Mouse (Mus musculus) adrenal gland, postnatal 10 days (tissue): ENCODE measurements at regions not wholly inside any gene's neighbourhood (a gene's known extent, or its start where the extent isn't known, plus 50 kb on each side); places are given as distances from the start of the nearest gene placed in this dataset.

Source experiments
- DNase-seq: peaks from one replicate; pipeline ENCODE4 v3.0.0; 2021; ENCODE audit warnings: mixed read lengths

- no peak for DNase-seq
Observed at GRCm38 (mm10) chr17:49219512-49220197, 208.5 kb upstream of the Mocs1 start.

GRCm38 (mm10) chr17:49223212-49223611 is 204.9 kb upstream of the Mocs1 start:
- no peak for DNase-seq

- DNase-seq, result no peak
Observed at GRCm38 (mm10) chr17:49223651-49224050, 204.5 kb upstream of the Mocs1 start.

- DNase-seq, result no peak
Observed at GRCm38 (mm10) chr17:49225255-49226015, 202.7 kb upstream of the Mocs1 start.

GRCm38 (mm10) chr17:49226016-49226400 is 202.2 kb upstream of the Mocs1 start:
- no peak for DNase-seq

GRCm38 (mm10) chr17:49231287-49231686 is 196.9 kb upstream of the Mocs1 start:
- no peak for DNase-seq

- DNase-seq, result no peak
Observed at GRCm38 (mm10) chr17:49240097-49240496, 188.1 kb upstream of the Mocs1 start.

- peak; percentile 79 for DNase-seq
Observed at GRCm38 (mm10) chr17:49243419-49243818, 184.7 kb upstream of the Mocs1 start.

GRCm38 (mm10) chr17:49245013-49245412 is 183.1 kb upstream of the Mocs1 start:
- DNase-seq, result no peak

- DNase-seq, result no peak
Observed at GRCm38 (mm10) chr17:49247215-49247614, 180.9 kb upstream of the Mocs1 start.

GRCm38 (mm10) chr17:49250726-49251537 is 177.2 kb upstream of the Mocs1 start:
- DNase-seq, result no peak

- DNase-seq, result no peak
Observed at GRCm38 (mm10) chr17:49252271-49252670, 175.9 kb upstream of the Mocs1 start.

GRCm38 (mm10) chr17:49258496-49258895 is 169.7 kb upstream of the Mocs1 start:
- no peak for DNase-seq

GRCm38 (mm10) chr17:49262394-49262793 is 165.8 kb upstream of the Mocs1 start:
- DNase-seq, result no peak

GRCm38 (mm10) chr17:49266343-49266742 is 161.8 kb upstream of the Mocs1 start:
- peak; percentile 22 for DNase-seq

- peak; percentile 23 for DNase-seq
Observed at GRCm38 (mm10) chr17:49269943-49270342, 158.2 kb upstream of the Mocs1 start.

GRCm38 (mm10) chr17:49272661-49273448 is 155.3 kb upstream of the Mocs1 start:
- DNase-seq, result peak; percentile 40

GRCm38 (mm10) chr17:49274936-49275335 is 153.2 kb upstream of the Mocs1 start:
- DNase-seq, result no peak

GRCm38 (mm10) chr17:49275421-49275820 is 152.7 kb upstream of the Mocs1 start:
- no peak for DNase-seq

GRCm38 (mm10) chr17:49275916-49276315 is 152.2 kb upstream of the Mocs1 start:
- no peak for DNase-seq

GRCm38 (mm10) chr17:49278541-49278940 is 149.6 kb upstream of the Mocs1 start:
- DNase-seq, result no peak
